Mouse (Mus musculus): ENCODE measurements around the gene Nfxl1.
"Not testable (repeated sequence)": the region's sequence is repeated elsewhere in the genome, so short reads cannot be mapped to it uniquely, and the experiment has no call there.

The Nfxl1 gene

GRCm38 (mm10) chr5:72559544-72560049 is at the start of gene Nfxl1:
Gene Nfxl1, minus strand, starts transcription at chr5:72559684.
- DNase-seq (ENCODE audit: low read depth, low spot score), result peak; percentile 99

- no peak for DNase-seq (ENCODE audit: low read depth, low spot score)
Measured at GRCm38 (mm10) chr5:72603138-72603537, 43.7 kb upstream of the Nfxl1 start.

GRCm38 (mm10) chr5:72601006-72601405 is 41.5 kb upstream of the Nfxl1 start:
- peak; percentile 89 for DNase-seq (ENCODE audit: low read depth, low spot score)

GRCm38 (mm10) chr5:72587192-72587681 is 27.8 kb upstream of the Nfxl1 start, which contains the start of gene Gm5868:
Gene Gm5868, minus strand, starts transcription at chr5:72587551.
- DNase-seq (ENCODE audit: low read depth, low spot score), result peak; percentile 12

GRCm38 (mm10) chr5:72586667-72587191 is 27.2 kb upstream of the Nfxl1 start:
- DNase-seq (ENCODE audit: low read depth, low spot score), result not testable (repeated sequence)

GRCm38 (mm10) chr5:72586122-72586521 is 26.6 kb upstream of the Nfxl1 start:
- DNase-seq (ENCODE audit: low read depth, low spot score), result peak; percentile 54

- not testable (repeated sequence) for DNase-seq (ENCODE audit: low read depth, low spot score)
Measured at GRCm38 (mm10) chr5:72580970-72581332, 21.5 kb upstream of the Nfxl1 start, which contains the start of gene Zar1. Gene Zar1, minus strand, starts transcription at chr5:72581254.

GRCm38 (mm10) chr5:72580088-72580969 is 20.8 kb upstream of the Nfxl1 start:
- not testable (repeated sequence) for DNase-seq (ENCODE audit: low read depth, low spot score)

GRCm38 (mm10) chr5:72579599-72579998 is 20.1 kb upstream of the Nfxl1 start:
- DNase-seq (ENCODE audit: low read depth, low spot score), result not testable (repeated sequence)

- no peak for DNase-seq (ENCODE audit: low read depth, low spot score)
Measured at GRCm38 (mm10) chr5:72565621-72566020, 6.1 kb upstream of the Nfxl1 start.

GRCm38 (mm10) chr5:72563183-72563582 is 3.7 kb upstream of the Nfxl1 start:
- not testable (repeated sequence) for DNase-seq (ENCODE audit: low read depth, low spot score)

GRCm38 (mm10) chr5:72560976-72561628 is 1.6 kb upstream of the Nfxl1 start:
- no peak for DNase-seq (ENCODE audit: low read depth, low spot score)

GRCm38 (mm10) chr5:72558716-72559526 is 563 bp downstream of the Nfxl1 start:
- DNase-seq (ENCODE audit: low read depth, low spot score), result no peak

GRCm38 (mm10) chr5:72556245-72556644 is 3.2 kb downstream of the Nfxl1 start:
- DNase-seq (ENCODE audit: low read depth, low spot score), result no peak

GRCm38 (mm10) chr5:72551209-72551608 is 8.3 kb downstream of the Nfxl1 start:
- DNase-seq (ENCODE audit: low read depth, low spot score), result no peak

GRCm38 (mm10) chr5:72528896-72529295 is 30.6 kb downstream of the Nfxl1 start:
- DNase-seq (ENCODE audit: low read depth, low spot score), result no peak

- no peak for DNase-seq (ENCODE audit: low read depth, low spot score)
Measured at GRCm38 (mm10) chr5:72513808-72514207, 45.7 kb downstream of the Nfxl1 start.

GRCm38 (mm10) chr5:72505740-72506139 is 53.7 kb downstream of the Nfxl1 start:
- peak; percentile 55 for DNase-seq (ENCODE audit: low read depth, low spot score)

- peak; percentile 19 for DNase-seq (ENCODE audit: low read depth, low spot score)
Measured at GRCm38 (mm10) chr5:72503531-72504523, 55.7 kb downstream of the Nfxl1 start, which contains the start of gene Corin. Gene Corin, minus strand, starts transcription at chr5:72504473.

- DNase-seq (ENCODE audit: low read depth, low spot score), result no peak
Measured at GRCm38 (mm10) chr5:72502778-72503177, 56.7 kb downstream of the Nfxl1 start.
